Mouse (Mus musculus) kidney, embryonic 15.5 days (tissue): Measurements from ENCODE around the gene Gm3183. TPM values are rescaled to one million over a fixed set of nuclear protein-coding genes. Genes with fewer than 3 reads are reported as not detected.
"Not testable (repeated sequence)": the region's sequence is repeated elsewhere in the genome, so short reads cannot be mapped to it uniquely, and the experiment has no call there.

Experiments used
- ATAC-seq: fragments of 200-750 bp; cut with Nextera tagmentation; replicated peaks from 2 replicates; pipeline ENCODE4 v1.8.0; 2017; ENCODE audit warnings: moderate TSS enrichment; ENCODE audit not compliant: low FRiP score
- H3K27ac ChIP-seq: fragments of 300-500 bp; sonication (generic); 2 replicates; pipeline ENCODE4 v1.5.1; 2015; ENCODE audit warnings: mild to moderate bottlenecking, inconsistent platforms
- H3K27me3 ChIP-seq: fragments of 300-500 bp; sonication (generic); 2 replicates; pipeline ENCODE4 v1.6.1; 2015; ENCODE audit warnings: inconsistent platforms
- H3K36me3 ChIP-seq: fragments of 300-500 bp; sonication (generic); 2 replicates; pipeline ENCODE4 v1.6.1; 2015; ENCODE audit warnings: inconsistent platforms
- H3K4me1 ChIP-seq: fragments of 300-500 bp; sonication (generic); 2 replicates; pipeline ENCODE4 v1.6.1; 2015; ENCODE audit warnings: inconsistent platforms
- H3K4me2 ChIP-seq: fragments of 300-500 bp; sonication (generic); 2 replicates; pipeline ENCODE4 v1.6.1; 2015; ENCODE audit warnings: moderate library complexity, mild to moderate bottlenecking, inconsistent platforms
- H3K4me3 ChIP-seq: fragments of 300-500 bp; sonication (generic); replicated peaks from 2 replicates; pipeline ENCODE4 v1.5.1; 2015; ENCODE audit warnings: mild to moderate bottlenecking, inconsistent platforms
- H3K9ac ChIP-seq: fragments of 300-500 bp; sonication (generic); 2 replicates; pipeline ENCODE4 v1.6.1; 2015; ENCODE audit warnings: mild to moderate bottlenecking, inconsistent platforms
- H3K9me3 ChIP-seq: fragments of 300-500 bp; sonication (generic); replicated peaks from 2 replicates; pipeline ENCODE4 v1.6.1; 2016; ENCODE audit warnings: inconsistent platforms
- WGBS: fragments of 180-500 bp; shearing (Covaris S2); methylation state at CpG from one replicate; pipeline ENCODE4 v1.1.7; 2015; ENCODE audit warnings: mixed read lengths; 5-methylcytosine and 5-hydroxymethylcytosine counted together
- polyA plus RNA-seq: library from polyadenylated mRNA; unstranded; fragments of >200 nt; fragmentation: Nextera tagmentation; extraction: Ambion mirVana; gene quantifications from 2 replicates; pipeline ENCODE4 v1.2.1, GENCODE M21; 2015

Gene Gm3183
- not detected in 2 replicates for polyA plus RNA-seq

- not testable (repeated sequence) for H3K27me3 ChIP-seq, H3K36me3 ChIP-seq, H3K27ac ChIP-seq, H3K9me3 ChIP-seq, H3K9ac ChIP-seq, H3K4me3 ChIP-seq, ATAC-seq, H3K4me1 ChIP-seq, H3K4me2 ChIP-seq
- no CpG with 5 or more reads among the region's 1 CpGs for WGBS
Observed at GRCm38 (mm10) chr5:94865136-94865535, at the start of gene Gm3183. TSS of gene Gm3183 (plus strand) at chr5:94865436.

Other genes with a start within 250 kb of the Gm3183 start
- gene Gm3147, start 249.1 kb upstream of the Gm3183 start, polyA plus RNA-seq = not detected in 2 replicates
- gene Gm6509, start 241.5 kb upstream of the Gm3183 start, polyA plus RNA-seq = not detected in 2 replicates
- gene Gm6205, start 217.1 kb upstream of the Gm3183 start, polyA plus RNA-seq = not detected in 2 replicates
- not detected in 2 replicates for gene Gm6367, start 123.2 kb downstream of the Gm3183 start, polyA plus RNA-seq
- gene Gm7942, start 241.5 kb downstream of the Gm3183 start, polyA plus RNA-seq = not detected in 2 replicates